Comparison of ENCODE assay signal across 7 mouse cellular contexts in the genomic region with DNA sequence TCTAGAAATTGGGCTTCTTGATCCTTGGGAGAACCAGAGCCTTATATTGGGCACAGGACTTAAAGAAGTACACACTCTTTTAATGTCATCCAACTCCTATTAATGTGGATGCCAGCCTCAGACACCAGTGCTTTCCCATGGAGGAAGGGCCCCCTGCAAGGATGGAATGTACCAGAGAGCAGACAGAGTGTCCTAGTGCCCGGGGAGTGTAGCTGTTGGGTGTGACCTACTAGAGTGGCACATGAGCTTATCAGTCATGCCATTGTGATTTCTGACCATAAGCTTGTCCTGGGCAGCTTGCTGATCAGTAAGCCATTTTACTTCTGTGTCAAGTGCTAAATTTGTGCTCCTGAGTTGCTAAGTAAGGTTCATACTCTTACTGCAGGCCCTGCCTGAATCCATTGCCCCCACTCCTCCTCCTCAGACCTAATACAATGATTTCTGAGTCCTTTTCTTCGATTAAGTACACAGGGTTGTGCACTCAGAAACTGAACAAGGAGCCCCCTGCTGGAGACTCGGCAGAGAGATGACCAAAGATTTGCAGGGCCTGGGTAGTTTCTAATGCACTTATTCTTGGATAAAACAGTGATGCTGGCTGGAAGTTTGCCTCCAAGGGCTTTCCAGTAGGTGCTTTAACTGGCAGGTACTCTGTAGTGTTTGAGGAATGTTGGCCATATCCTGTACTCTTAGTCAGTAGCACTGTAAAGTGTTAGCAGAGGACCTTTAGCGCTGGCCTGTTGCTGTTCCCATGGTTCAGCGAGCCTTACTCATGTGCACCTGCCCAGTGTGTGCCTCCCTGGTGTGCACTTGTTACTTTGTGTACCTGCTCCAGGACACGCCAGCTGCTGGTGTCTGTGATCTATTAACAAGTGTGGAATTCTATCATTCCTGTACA. TPM values are rescaled to one million over a fixed set of nuclear protein-coding genes. Genes with fewer than 3 reads are reported as not detected.
DNase-seq lines count a peak whose midpoint lies in the region; ATAC-seq and TF ChIP-seq lines count a peak whose summit lies in the region.

No protein-coding gene starts in this region.

- H3K4me1 ChIP-seq in intestine, embryonic 14.5 days (replicated peaks; ENCODE audit: control insufficient read depth, insufficient read depth, low read length), result 0 out of 2 replicates have a peak, but pooled peaks cover 3% of the 10 kb centered on the region
- H3K4me1 ChIP-seq in intestine, embryonic 16.5 days (ENCODE audit: control insufficient read depth, insufficient read depth, low read length), result 0 out of 2 replicates have a peak, but pooled peaks cover 3% of the 10 kb centered on the region
- H3K4me1 ChIP-seq in heart, postnatal 0 days (ENCODE audit: control insufficient read depth, insufficient read depth), result no peaks in the 10 kb centered on the region

- TF ChIP-seq EP300 in heart, postnatal 0 days (IDR thresholded peaks at IDR 0.05; ENCODE audit: low read depth), result no peak

- no peak overlapping the region for H3K9ac ChIP-seq in intestine, embryonic 14.5 days (ENCODE audit: low read length)
- no peak overlapping the region for H3K9ac ChIP-seq in intestine, embryonic 16.5 days (ENCODE audit: low read depth, low read length)
- no peak overlapping the region for H3K9ac ChIP-seq in heart, postnatal 0 days (replicated peaks; ENCODE audit: low read depth, low read length)

- no peak for ATAC-seq in intestine, embryonic 14.5 days (replicated peaks; ENCODE audit: low FRiP score, low TSS enrichment, low read depth)
- no peak for ATAC-seq in intestine, embryonic 16.5 days
- ATAC-seq in heart, postnatal 0 days (ENCODE audit: insufficient read depth, low read depth), result no peak

- WGBS in intestine, embryonic 14.5 days, result 57% methylated on average over 6 of the region's 6 CpGs
- 55% methylated on average over 6 of the region's 6 CpGs for WGBS in intestine, embryonic 16.5 days
- WGBS in heart, postnatal 0 days, result 51% methylated on average over 6 of the region's 6 CpGs

- TF ChIP-seq CTCF in heart, postnatal 0 days (IDR thresholded peaks at IDR 0.05; ENCODE audit: low read depth), result peak; percentile 33; the same call in 1 of the 2 replicates

- no peak overlapping the region for H3K4me3 ChIP-seq in intestine, embryonic 14.5 days (ENCODE audit: low read depth, low read length)
- H3K4me3 ChIP-seq in intestine, embryonic 16.5 days (ENCODE audit: low read length), result no peak overlapping the region
- H3K4me3 ChIP-seq in heart, postnatal 0 days (ENCODE audit: low read depth, low read length), result no peak overlapping the region

- H3K9me3 ChIP-seq in intestine, embryonic 14.5 days (ENCODE audit: control insufficient read depth, low read length), result no peaks in the 10 kb centered on the region
- no peaks in the 10 kb centered on the region for H3K9me3 ChIP-seq in intestine, embryonic 16.5 days (ENCODE audit: control insufficient read depth, low read length)
- H3K9me3 ChIP-seq in heart, postnatal 0 days (replicated peaks; ENCODE audit: control insufficient read depth, low read length), result no peaks in the 10 kb centered on the region

- H3K27ac ChIP-seq in intestine, embryonic 14.5 days (ENCODE audit: low read depth), result no peak overlapping the region
- no peak overlapping the region for H3K27ac ChIP-seq in intestine, embryonic 16.5 days (ENCODE audit: low read length)
- H3K27ac ChIP-seq in heart, postnatal 0 days (ENCODE audit: low read depth), result no peak overlapping the region

- no peaks in the 10 kb centered on the region for H3K27me3 ChIP-seq in intestine, embryonic 14.5 days (replicated peaks; ENCODE audit: control insufficient read depth, insufficient read depth, low read length)
- H3K27me3 ChIP-seq in intestine, embryonic 16.5 days (replicated peaks; ENCODE audit: control insufficient read depth, insufficient read depth, low read length), result no peaks in the 10 kb centered on the region
- no peaks in the 10 kb centered on the region for H3K27me3 ChIP-seq in heart, postnatal 0 days (ENCODE audit: control insufficient read depth, insufficient read depth, low read length)

- DNase-seq in intestine, embryonic 14.5 days (ENCODE audit: low spot score), result peak; percentile 65
- DNase-seq in urinary bladder, postnatal 14 days (ENCODE audit: low spot score), result peak; percentile 29
- no peak for DNase-seq in urinary bladder, adult 2 months (ENCODE audit: low spot score)
- no peak for DNase-seq in heart, postnatal 0 days (ENCODE audit: low spot score)
- DNase-seq in lung, postnatal 36 days, result peak; percentile 41
- no peak for DNase-seq in yolk sac, embryonic 10.5 days (ENCODE audit: low spot score)

- no peaks in the 10 kb centered on the region for H3K36me3 ChIP-seq in intestine, embryonic 14.5 days (ENCODE audit: control insufficient read depth, insufficient read depth, low read length)
- H3K36me3 ChIP-seq in intestine, embryonic 16.5 days (ENCODE audit: control insufficient read depth, insufficient read depth, low read length), result no peaks in the 10 kb centered on the region
- H3K36me3 ChIP-seq in heart, postnatal 0 days (replicated peaks; ENCODE audit: control insufficient read depth, insufficient read depth, low read length), result no peaks in the 10 kb centered on the region

- H3K4me2 ChIP-seq in intestine, embryonic 14.5 days (ENCODE audit: low read length), result no peak overlapping the region
- no peak overlapping the region for H3K4me2 ChIP-seq in intestine, embryonic 16.5 days (ENCODE audit: low read depth, low read length)
- H3K4me2 ChIP-seq in heart, postnatal 0 days (ENCODE audit: low read depth, low read length), result no peak overlapping the region

RNA-seq across cellular contexts. Expression of gene Tspan9, which starts 25.6 kb away (rescaled TPM):
- polyA plus RNA-seq in intestine, embryonic 14.5 days (2014; fragmentation: Nextera tagmentation; extraction: Ambion mirVana), result 110 and 113 TPM in 2 replicates
- polyA plus RNA-seq in intestine, embryonic 16.5 days (2015; fragmentation: Nextera tagmentation; extraction: Ambion mirVana), result 89.1 and 94.1 TPM in 2 replicates
- 112 and 128 TPM in 2 replicates for polyA plus RNA-seq in urinary bladder, adult 2 months (2012; rRNA removed)
- total RNA-seq in heart, postnatal 0 days (2014; rRNA removed; ENCODE audit: low replicate concordance), result 332 and 368 TPM in 2 replicates
- 84.7 and 105 TPM in 2 replicates for polyA plus RNA-seq in heart, postnatal 0 days (2015; fragmentation: Nextera tagmentation; extraction: Ambion mirVana)

Comparison
In these comparisons a context has a peak if more than half of its experiments do, and no peak if none do; other contexts are left out.
1. DNase-seq: peak in intestine, embryonic 14.5 days (single experiment), urinary bladder, postnatal 14 days (single experiment) and lung, postnatal 36 days (single experiment); none in urinary bladder, adult 2 months (single experiment), heart, postnatal 0 days (single experiment) and yolk sac, embryonic 10.5 days (single experiment).